Mouse (Mus musculus): ENCODE measurements around the gene Gm20388.

DNA sequence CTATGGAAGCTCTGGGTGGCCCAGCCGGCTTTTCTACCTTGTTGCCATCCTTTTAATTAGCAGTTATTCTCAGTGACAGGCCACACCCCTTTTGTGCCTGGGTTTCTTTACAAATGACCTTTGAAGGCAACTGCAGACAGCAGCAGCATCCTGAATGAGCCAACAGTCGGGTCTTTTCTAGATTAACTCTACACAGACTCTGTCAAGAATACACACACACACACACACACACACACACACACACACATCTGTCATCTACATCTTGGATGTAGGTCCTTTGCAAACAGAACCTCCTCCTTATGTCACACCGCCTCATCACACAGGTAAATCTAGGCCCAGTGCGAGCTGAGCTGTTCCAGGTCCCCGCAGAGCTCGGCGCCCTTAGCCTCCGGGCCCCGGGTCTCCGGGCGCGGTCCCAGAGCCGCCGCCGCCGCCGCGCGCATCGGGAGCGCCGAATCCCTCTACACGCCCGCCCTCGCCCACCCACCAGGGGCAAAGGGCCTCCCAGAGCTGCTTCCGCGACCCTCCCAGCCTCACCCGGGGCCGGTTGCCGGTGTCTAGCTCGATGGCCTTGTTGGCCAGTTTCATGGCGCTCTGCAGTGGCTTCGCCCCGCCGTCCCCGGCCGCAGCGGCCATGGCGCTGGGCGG is 3342.9 kb downstream of the Gm20388 start:
- TF ChIP-seq CTCF (IDR thresholded peaks at IDR 0.05; ENCODE audit: low read depth) (no peak), EP300 (optimal IDR thresholded peaks at IDR 0.05) (no peak)
